Mouse (Mus musculus) small intestine, adult 2 months (tissue): ENCODE data around the gene Sept4.

Source experiments
- CTCF ChIP-seq: fragments of 200-500 bp; IDR thresholded peaks from 2 replicates; pipeline ENCODE4 v1.5.1; 2012; ENCODE audit warnings: low read depth, mild to moderate bottlenecking, control low read depth, inconsistent platforms, low read length, moderate library complexity, mixed read lengths; ENCODE audit not compliant: insufficient replicate concordance, insufficient read length; ENCODE audit errors: extremely low read depth
- POLR2A ChIP-seq: fragments of 200-500 bp; IDR thresholded peaks from 2 replicates; pipeline ENCODE4 v1.6.1; 2012; ENCODE audit warnings: low read depth, mild to moderate bottlenecking, control low read depth, inconsistent platforms, low read length, moderate library complexity

GRCm38 (mm10) chr11:87599395-87600089 is 30.8 kb downstream of the Sept4 start:
- TF ChIP-seq CTCF (no peak), POLR2A (no peak)
